Mouse (Mus musculus) retina, postnatal 7 days (tissue): ENCODE results near the gene Atxn2l.
A peak's percentile ranks its signal among the peaks of the same experiment; 100 is the strongest.

ENCODE experiments used
- DNase-seq: peaks from one replicate; pipeline ENCODE4 v3.0.0-alpha.2; 2012; ENCODE audit warnings: low read depth, low spot score

Gene Atxn2l

GRCm38 (mm10) chr7:126503273-126503878 is at the start of gene Atxn2l:
Gene Atxn2l (minus strand): TSS chr7:126503437.
- peak; percentile 98 for DNase-seq

GRCm38 (mm10) chr7:126545631-126546030 is 42.4 kb upstream of the Atxn2l start:
- no peak for DNase-seq

- DNase-seq: no peak
These were observed 38.4 kb upstream of the Atxn2l start for GRCm38 (mm10) chr7:126541661-126542060.

- DNase-seq: no peak
These were observed 34.8 kb upstream of the Atxn2l start for GRCm38 (mm10) chr7:126537820-126538585.

- DNase-seq: no peak
These were observed 33.2 kb upstream of the Atxn2l start for GRCm38 (mm10) chr7:126536466-126536865.

- no peak for DNase-seq
These were observed 32.5 kb upstream of the Atxn2l start for GRCm38 (mm10) chr7:126535766-126536165.

- DNase-seq: no peak
These were observed 30.2 kb upstream of the Atxn2l start for GRCm38 (mm10) chr7:126533434-126533833.

- DNase-seq: peak; percentile 38
These were observed 24.9 kb upstream of the Atxn2l start for GRCm38 (mm10) chr7:126528166-126528577.

- DNase-seq: no peak
These were observed 20.1 kb upstream of the Atxn2l start for GRCm38 (mm10) chr7:126523316-126523715.

GRCm38 (mm10) chr7:126519513-126519912 is 16.3 kb upstream of the Atxn2l start:
- no peak for DNase-seq

- DNase-seq: no peak
These were observed 15.2 kb upstream of the Atxn2l start for GRCm38 (mm10) chr7:126518261-126518941.

- no peak for DNase-seq
These were observed 8.1 kb upstream of the Atxn2l start for GRCm38 (mm10) chr7:126511287-126511686.

GRCm38 (mm10) chr7:126507126-126507778 is 4.0 kb upstream of the Atxn2l start:
- DNase-seq: no peak

GRCm38 (mm10) chr7:126504913-126505312 is 1.7 kb upstream of the Atxn2l start:
- no peak for DNase-seq

- DNase-seq: no peak
These were observed 486 bp downstream of the Atxn2l start for GRCm38 (mm10) chr7:126502751-126503150.

- peak; percentile 88 for DNase-seq
These were observed 1.1 kb downstream of the Atxn2l start for GRCm38 (mm10) chr7:126502023-126502741.

GRCm38 (mm10) chr7:126501684-126502022 is 1.6 kb downstream of the Atxn2l start:
- no peak for DNase-seq

- DNase-seq: no peak
These were observed 3.8 kb downstream of the Atxn2l start for GRCm38 (mm10) chr7:126499416-126499815.

GRCm38 (mm10) chr7:126497966-126498365 is 5.3 kb downstream of the Atxn2l start:
- DNase-seq: no peak

- DNase-seq: no peak
These were observed 6.8 kb downstream of the Atxn2l start for GRCm38 (mm10) chr7:126496475-126496874.

- no peak for DNase-seq
These were observed 9.1 kb downstream of the Atxn2l start for GRCm38 (mm10) chr7:126494120-126494519.

- DNase-seq: no peak
These were observed 11.3 kb downstream of the Atxn2l start for GRCm38 (mm10) chr7:126491973-126492372.
